ENCODE assay signal across 10 mouse cellular contexts in genomic region chr3:102360732-102361280, GRCm38 (mm10).
A peak's percentile ranks its signal among the peaks of the same experiment; 100 is the strongest.
DNase-seq lines count a peak whose midpoint lies in the region.
"Had no signal": no experiment of that assay in that cellular context is flagged by ENCODE, and none has a peak within 500 bp of the region (broad histone marks: within the 10 kb centered on the region; RNA-seq: fewer than 3 reads in every experiment).

No protein-coding gene starts in this region.

- intact Hi-C loops in heart, postnatal 25 days (cut with DNase I): no loop called here

- DNase-seq in heart, adult 11 months: peak; percentile 95
- DNase-seq in heart, postnatal 25 days (ENCODE audit: low spot score): no peak
- DNase-seq in kidney, postnatal 10 days: peak; percentile 18
- DNase-seq in kidney, adult 9 months: no peak
- DNase-seq in lung, postnatal 10 days: peak; percentile 23
- no peak for DNase-seq in lung, adult 18-20 months
- DNase-seq in kidney, postnatal 4 days: peak; percentile 20 to 35
- DNase-seq: adrenal gland, postnatal 10 days; gastrocnemius, postnatal 10 days; thymus, postnatal 4 days had no signal

Comparison
In these comparisons a context has a peak if more than half of its experiments do, and no peak if none do; other contexts are left out.
1. DNase-seq: peak in heart, adult 11 months (single experiment), kidney, postnatal 10 days (single experiment), lung, postnatal 10 days (single experiment) and kidney, postnatal 4 days (2 of 2); none in heart, postnatal 25 days (single experiment), kidney, adult 9 months (single experiment) and lung, adult 18-20 months (0 of 2).